Mouse (Mus musculus) embryonic fibroblast, embryonic 13.5 days (primary cell): ENCODE data around the gene Capn8. TPM values are rescaled to one million over a fixed set of nuclear protein-coding genes. Genes with fewer than 3 reads are reported as not detected.
A peak's percentile ranks its signal among the peaks of the same experiment; 100 is the strongest.
"Not testable (repeated sequence)": the region's sequence is repeated elsewhere in the genome, so short reads cannot be mapped to it uniquely, and the experiment has no call there.

Experiments
- H3K27ac ChIP-seq: 2 replicates; pipeline ENCODE4 v1.5.1; 2012; ENCODE audit warnings: low read length, control low read depth, inconsistent platforms; ENCODE audit not compliant: insufficient read depth
- H3K4me1 ChIP-seq: 2 replicates; pipeline ENCODE4 v1.6.1; 2011; ENCODE audit warnings: low read length; ENCODE audit not compliant: control insufficient read depth, insufficient read depth
- H3K4me3 ChIP-seq: 2 replicates; pipeline ENCODE4 v1.5.1; 2011; ENCODE audit warnings: mild to moderate bottlenecking, control low read depth, low read length; ENCODE audit not compliant: insufficient read depth
- CTCF ChIP-seq: IDR thresholded peaks from 2 replicates; pipeline ENCODE4 v1.5.1; 2011; ENCODE audit warnings: mild to moderate bottlenecking, control low read depth, low read length, moderate library complexity, borderline replicate concordance; ENCODE audit not compliant: insufficient read depth
- POLR2A ChIP-seq: IDR thresholded peaks from 2 replicates; pipeline ENCODE4 v1.6.1; 2011; ENCODE audit warnings: low read depth, mild to moderate bottlenecking, control low read depth, low read length, moderate library complexity
- polyA plus RNA-seq: library from polyadenylated mRNA; stranded (reverse); fragments of >200 nt; gene quantifications from 2 replicates; pipeline ENCODE4 v1.2.4, GENCODE M21; 2011; ENCODE audit warnings: low read depth; ENCODE audit not compliant: missing spikeins, insufficient read length

Gene Capn8
- polyA plus RNA-seq, 1 experiment, result not detected

DNA sequence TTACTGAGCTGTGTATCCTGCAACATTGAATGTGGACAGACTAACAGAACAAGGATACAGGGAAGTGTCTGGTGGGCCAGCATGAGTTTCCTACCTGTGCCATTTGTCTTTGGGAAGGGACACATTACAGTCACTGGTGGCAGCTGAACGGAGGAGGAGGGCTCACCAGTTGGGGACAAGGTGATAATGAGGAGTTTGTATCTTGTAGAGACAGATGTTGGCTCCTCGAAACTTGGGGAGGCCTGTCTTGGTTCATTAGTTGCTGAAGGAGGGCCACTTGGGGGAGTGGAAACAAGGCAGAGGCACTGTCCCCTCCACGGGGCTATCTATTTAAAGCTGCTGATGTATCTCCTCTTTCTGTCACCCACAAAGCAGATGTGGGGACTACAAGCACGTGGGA is 75.3 kb downstream of the Capn8 start:
- Histone ChIP-seq H3K27ac (no peak overlapping the region), H3K4me3 (no peak overlapping the region), H3K4me1 (no peaks in the 10 kb centered on the region)
- TF ChIP-seq POLR2A (no peak), CTCF (no peak)

DNA sequence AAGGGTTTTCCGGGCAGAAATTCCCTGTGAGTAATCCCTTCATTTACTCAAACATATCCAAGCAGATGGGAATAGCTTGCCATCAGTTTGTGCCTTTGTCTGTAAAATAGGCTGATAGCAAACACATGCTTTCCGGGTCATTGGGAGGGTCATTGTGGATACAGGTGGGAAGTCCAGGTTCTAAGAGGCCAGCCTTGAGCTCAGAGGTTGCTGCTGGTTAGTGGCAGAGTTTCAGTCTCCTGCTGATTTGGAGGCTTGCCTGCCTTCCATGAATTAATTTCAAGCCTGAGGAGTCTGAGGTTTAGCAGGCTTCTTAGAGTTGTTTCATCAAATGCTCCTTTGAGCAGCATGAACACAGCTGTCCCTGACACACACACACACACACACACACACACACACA is 78.0 kb downstream of the Capn8 start:
- no peak for TF ChIP-seq POLR2A
- Histone ChIP-seq H3K4me1 (no peaks in the 10 kb centered on the region), H3K4me3 (no peak overlapping the region), H3K27ac (no peak overlapping the region)

DNA sequence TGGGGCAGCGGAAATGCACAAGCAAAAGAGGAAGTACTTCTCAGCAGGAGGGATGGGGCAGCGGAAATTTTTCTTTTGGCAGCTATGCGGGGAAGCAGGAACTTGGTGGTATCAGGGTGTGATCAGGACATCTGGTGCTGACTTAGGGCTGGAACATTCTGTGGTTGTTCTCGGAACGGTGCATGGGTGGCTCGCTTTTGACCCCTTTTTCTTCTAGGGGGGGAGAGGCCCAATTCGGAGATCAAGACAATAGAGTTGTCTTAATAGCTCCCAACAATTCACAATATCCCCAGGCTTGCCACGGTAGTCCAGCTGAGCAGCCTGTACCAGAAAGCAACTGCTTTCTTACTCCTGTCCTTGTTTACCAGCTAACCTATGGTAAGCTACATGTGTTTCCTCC is 79.6 kb downstream of the Capn8 start:
- not testable (repeated sequence) for H3K27ac ChIP-seq, H3K4me3 ChIP-seq, H3K4me1 ChIP-seq

DNA sequence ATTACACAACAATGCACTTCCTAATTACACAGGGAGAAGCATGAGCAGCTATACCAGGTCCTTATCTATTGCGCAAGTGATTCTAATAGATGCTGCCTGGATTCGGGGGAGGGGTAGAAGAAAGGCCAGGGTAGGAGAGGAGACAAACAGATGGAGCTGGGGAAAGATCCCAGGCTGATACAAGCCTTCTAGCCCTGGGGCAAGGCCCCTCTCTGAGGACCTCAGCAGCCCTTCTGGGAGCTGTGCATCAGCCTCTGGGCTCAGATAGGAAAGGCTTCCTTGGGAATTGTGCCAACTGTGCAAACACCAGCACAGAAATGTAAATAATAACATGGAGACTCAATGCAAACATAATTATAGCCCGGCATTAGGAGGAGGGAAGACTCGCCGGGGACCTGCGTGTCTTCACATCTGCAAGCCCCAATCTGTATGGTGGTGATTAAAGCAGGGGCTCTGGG is 80.4 kb downstream of the Capn8 start:
- no peaks in the 10 kb centered on the region for H3K4me1 ChIP-seq
- no peak overlapping the region for H3K4me3 ChIP-seq
- H3K27ac ChIP-seq, result no peak overlapping the region
- TF ChIP-seq POLR2A (no peak), CTCF (no peak)

DNA sequence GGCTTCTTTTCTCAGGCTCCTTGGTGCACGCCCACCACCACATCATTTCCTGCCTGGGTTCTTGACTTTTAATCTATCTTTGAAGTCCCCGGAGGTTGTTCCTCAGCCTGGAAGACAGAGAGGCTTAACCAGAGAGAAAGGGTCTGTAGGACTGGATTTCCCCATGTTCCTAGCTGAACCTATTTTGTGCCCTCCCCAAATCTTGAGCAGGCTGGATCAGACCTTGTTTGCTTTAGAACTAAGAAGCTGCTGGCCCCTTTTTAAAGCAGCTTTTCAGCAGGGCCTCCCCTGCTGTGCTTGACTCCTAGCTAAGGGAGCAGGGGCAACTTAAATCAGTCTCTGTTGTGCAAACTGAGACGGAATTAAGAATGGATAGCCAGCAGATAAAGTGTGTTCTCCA is 82.0 kb downstream of the Capn8 start:
- TF ChIP-seq POLR2A, result no peak
- Histone ChIP-seq H3K4me3 (no peak overlapping the region), H3K4me1 (no peaks in the 10 kb centered on the region), H3K27ac (no peak overlapping the region)

DNA sequence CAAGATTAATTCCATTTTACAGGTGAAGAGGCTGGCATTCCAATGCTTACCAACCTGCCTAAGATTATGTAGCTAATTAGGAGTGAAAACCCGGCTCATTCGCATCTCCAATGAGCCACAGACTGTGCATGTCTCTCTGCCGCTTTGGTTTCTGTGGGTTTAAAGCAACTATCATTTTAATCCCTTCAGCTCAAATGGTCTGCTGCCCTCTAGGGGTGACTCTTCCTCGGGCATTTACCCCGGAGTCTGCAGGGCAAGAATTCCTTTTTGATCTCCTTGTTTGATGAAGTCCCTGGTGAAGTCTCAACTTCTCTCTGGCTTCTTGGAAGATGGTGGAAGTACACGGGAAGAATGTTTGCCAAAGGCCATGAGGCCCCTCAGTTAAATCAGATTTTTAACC is 93.0 kb downstream of the Capn8 start:
- Histone ChIP-seq H3K27ac (no peak overlapping the region), H3K4me1 (no peaks in the 10 kb centered on the region), H3K4me3 (no peak overlapping the region)
- TF ChIP-seq POLR2A (no peak), CTCF (0 out of 2 replicates have a peak, but pooled peaks have one; percentile 9)

DNA sequence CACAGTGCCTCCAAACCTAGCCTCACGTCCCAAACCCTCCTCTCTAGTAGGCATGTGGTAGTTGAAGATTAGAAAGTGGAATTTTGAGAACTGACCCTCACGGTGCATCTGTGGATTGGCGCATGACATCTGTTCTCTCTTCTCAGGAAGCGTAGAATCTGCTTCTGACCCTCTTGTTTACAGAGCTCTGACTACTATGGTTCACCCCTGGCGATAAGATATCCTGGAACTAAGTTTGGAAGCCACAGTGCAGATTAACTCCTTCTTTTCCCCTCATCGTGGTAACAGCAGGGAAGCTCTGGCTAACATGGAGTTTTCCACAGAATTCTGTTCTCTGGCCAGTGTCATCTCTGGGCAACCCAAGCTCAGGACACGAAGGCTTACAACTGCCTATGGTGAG is 95.6 kb downstream of the Capn8 start:
- Histone ChIP-seq H3K27ac (no peak overlapping the region), H3K4me1 (no peaks in the 10 kb centered on the region), H3K4me3 (no peak overlapping the region)
- no peak for TF ChIP-seq CTCF
- no peak for TF ChIP-seq POLR2A

DNA sequence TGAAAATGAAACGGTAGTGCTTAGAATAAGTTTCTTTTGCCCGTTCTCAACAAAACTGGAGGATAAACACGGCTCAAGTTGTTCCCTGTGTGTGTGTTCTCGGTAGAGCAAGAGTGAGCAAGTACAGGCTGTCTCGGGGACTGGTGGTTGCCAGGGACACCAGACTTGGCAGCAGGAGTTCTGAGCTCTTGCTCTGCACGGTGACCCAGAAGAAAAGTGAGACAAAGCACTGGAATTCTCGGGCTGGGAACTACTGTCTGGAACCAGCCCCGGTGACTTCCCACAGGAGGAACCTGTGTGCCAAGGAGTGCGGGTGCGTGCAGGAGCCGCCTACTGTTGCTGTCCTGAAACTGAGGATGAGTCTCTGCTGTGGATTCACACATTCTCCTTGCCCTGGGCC is 98.9 kb downstream of the Capn8 start:
- Histone ChIP-seq H3K4me3 (no peak overlapping the region), H3K4me1 (no peaks in the 10 kb centered on the region), H3K27ac (no peak overlapping the region)
- TF ChIP-seq CTCF, result no peak
- TF ChIP-seq POLR2A, result no peak

DNA sequence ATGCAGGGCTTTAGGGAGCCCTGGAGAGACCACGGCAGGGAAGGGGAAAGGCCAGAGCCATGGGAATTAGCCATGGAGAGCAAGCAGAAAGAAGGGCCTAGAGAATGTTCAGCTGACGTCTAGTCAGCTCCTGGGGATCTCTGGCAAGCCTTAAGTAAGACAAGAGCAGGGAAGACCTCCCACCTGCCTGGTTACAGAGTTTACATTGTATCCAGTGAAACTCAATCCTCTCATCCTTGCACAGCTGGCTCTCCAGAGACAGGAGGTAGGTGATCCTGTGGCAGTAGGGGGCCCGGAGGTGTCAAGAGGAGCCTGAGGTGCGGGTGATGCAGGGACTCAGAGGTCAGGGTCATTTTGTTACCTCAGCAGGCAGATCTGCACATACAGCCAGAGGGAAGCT is 100.0 kb downstream of the Capn8 start:
- Histone ChIP-seq H3K4me3 (no peak overlapping the region), H3K27ac (no peak overlapping the region), H3K4me1 (no peaks in the 10 kb centered on the region)
- no peak for TF ChIP-seq CTCF
- TF ChIP-seq POLR2A, result no peak

DNA sequence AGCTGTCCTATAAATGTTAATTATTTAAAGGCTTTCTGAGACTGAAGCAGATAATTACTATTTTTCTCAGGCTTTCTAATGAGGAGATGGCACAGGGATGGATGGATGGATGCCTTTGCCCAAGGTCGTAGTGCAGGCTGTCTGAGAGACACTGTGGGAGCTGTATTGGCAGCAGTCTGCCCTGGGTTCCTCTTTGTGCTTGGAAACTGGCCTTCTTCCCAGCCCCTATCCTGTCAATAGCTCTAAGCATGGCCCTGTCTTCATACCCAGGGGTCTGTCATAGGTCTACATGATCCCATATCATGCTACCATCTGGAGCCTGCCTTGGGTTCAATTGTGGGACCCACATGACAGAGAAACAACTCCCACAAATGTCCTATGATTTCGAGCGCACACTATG is 102.5 kb downstream of the Capn8 start:
- TF ChIP-seq CTCF, result no peak
- TF ChIP-seq POLR2A, result no peak
- H3K4me1 ChIP-seq, result peaks cover 6% of the 10 kb centered on the region; the same call in 1 of the 2 replicates
- no peak overlapping the region for H3K27ac ChIP-seq
- H3K4me3 ChIP-seq, result no peak overlapping the region

DNA sequence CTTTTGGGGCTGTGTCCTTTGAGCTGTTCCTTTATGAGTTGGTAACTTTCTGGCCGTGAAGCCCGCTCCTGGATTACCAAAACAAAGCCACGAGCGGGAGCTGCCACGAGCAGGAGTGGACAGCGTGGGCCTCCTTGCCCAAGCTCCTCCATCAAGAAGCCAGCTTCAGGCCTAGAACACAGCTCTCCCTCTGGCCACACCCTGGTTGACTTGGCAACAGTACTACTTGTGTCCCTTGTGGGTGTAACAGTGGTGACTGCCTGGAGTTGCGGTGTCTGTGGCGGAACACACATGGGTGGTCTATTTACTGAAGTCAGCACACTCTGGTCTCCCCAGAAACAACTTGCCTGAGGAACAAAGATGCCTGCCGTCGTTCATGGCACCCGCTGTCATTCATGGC is 104.9 kb downstream of the Capn8 start:
- H3K27ac ChIP-seq, result no peak overlapping the region
- TF ChIP-seq CTCF (no peak), POLR2A (no peak)
- H3K4me3 ChIP-seq, result no peak overlapping the region
- peaks cover 6% of the 10 kb centered on the region; the same call in 1 of the 2 replicates for H3K4me1 ChIP-seq
